ENCODE assay signal across 19 mouse cellular contexts in genomic region chr4:134588287-134588686, GRCm38 (mm10).
"Had no signal": no experiment of that assay in that cellular context is flagged by ENCODE, and none has a peak within 500 bp of the region (broad histone marks: within the 10 kb centered on the region; RNA-seq: fewer than 3 reads in every experiment).

No protein-coding gene starts in this region.

- DNase-seq: kidney, adult 2 months; kidney, postnatal 25 days; liver, embryonic 13.5 days; retina, postnatal 1 day; right cerebral cortex, postnatal 25 days; thymus, adult 2 months; thymus, postnatal 36 days had no signal

- ATAC-seq: intestine, postnatal 0 days; midbrain, embryonic 13.5 days; midbrain, embryonic 16.5 days had no signal

- H3K9me3 ChIP-seq: limb, embryonic 10.5 days; limb, embryonic 13.5 days; liver, embryonic 13.5 days; midbrain, embryonic 10.5 days; midbrain, embryonic 13.5 days; neural tube, embryonic 13.5 days had no signal

- H3K9ac ChIP-seq: limb, embryonic 13.5 days; liver, embryonic 13.5 days; lung, embryonic 14.5 days; midbrain, embryonic 13.5 days had no signal

- H3K4me3 ChIP-seq: layer of hippocampus, adult 2 months; limb, embryonic 10.5 days; limb, embryonic 13.5 days; liver, embryonic 13.5 days; megakaryocyte, embryonic 14.5 days; midbrain, embryonic 10.5 days; midbrain, embryonic 13.5 days; myocyte; neural tube, embryonic 13.5 days had no signal

- H3K27ac ChIP-seq: kidney, postnatal 0 days; layer of hippocampus, adult 2 months; limb, embryonic 10.5 days; limb, embryonic 13.5 days; liver, embryonic 13.5 days; midbrain, embryonic 13.5 days; neural tube, embryonic 13.5 days had no signal

- H3K4me2 ChIP-seq: limb, embryonic 13.5 days; liver, embryonic 13.5 days; lung, embryonic 14.5 days; midbrain, embryonic 13.5 days; neural tube, embryonic 13.5 days had no signal

- H3K27me3 ChIP-seq: limb, embryonic 13.5 days; liver, embryonic 13.5 days; midbrain, embryonic 13.5 days; neural tube, embryonic 13.5 days had no signal

- H3K36me3 ChIP-seq: limb, embryonic 10.5 days; limb, embryonic 13.5 days; midbrain, embryonic 13.5 days; neural tube, embryonic 13.5 days had no signal
